Mouse (Mus musculus) midbrain, embryonic 11.5 days (tissue): ENCODE measurements at regions not wholly inside any gene's neighbourhood (a gene's known extent, or its start where the extent isn't known, plus 50 kb on each side); places are given as distances from the start of the nearest gene placed in this dataset.

Experiments
- ATAC-seq: fragments of 200-750 bp; cut with Nextera tagmentation; 2 replicates; pipeline ENCODE4 v1.8.0; 2017; ENCODE audit warnings: moderate TSS enrichment, moderate library complexity; ENCODE audit not compliant: low FRiP score
- DNase-seq: peaks from one replicate; pipeline ENCODE4 v3.0.0; 2015; ENCODE audit warnings: low spot score; ENCODE audit errors: missing footprints
- H3K27ac ChIP-seq: fragments of 300-500 bp; sonication (generic); 2 replicates; pipeline ENCODE4 v1.5.1; 2014; ENCODE audit warnings: low read depth, low read length
- H3K27me3 ChIP-seq: fragments of 300-500 bp; sonication (generic); 2 replicates; pipeline ENCODE4 v1.6.1; 2014; ENCODE audit warnings: mild to moderate bottlenecking, low read length, moderate library complexity, mixed read lengths; ENCODE audit not compliant: control insufficient read depth, insufficient read depth
- H3K36me3 ChIP-seq: fragments of 300-500 bp; sonication (generic); 2 replicates; pipeline ENCODE4 v1.6.1; 2014; ENCODE audit warnings: mild to moderate bottlenecking, low read length, moderate library complexity, mixed read lengths; ENCODE audit not compliant: control insufficient read depth, insufficient read depth
- H3K4me1 ChIP-seq: fragments of 300-500 bp; sonication (generic); 2 replicates; pipeline ENCODE4 v1.6.1; 2014; ENCODE audit warnings: low read length; ENCODE audit not compliant: control insufficient read depth, insufficient read depth
- H3K4me2 ChIP-seq: fragments of 300-500 bp; sonication (generic); 2 replicates; pipeline ENCODE4 v1.6.1; 2014; ENCODE audit warnings: mild to moderate bottlenecking, moderate library complexity
- H3K4me3 ChIP-seq: fragments of 300-500 bp; sonication (generic); 2 replicates; pipeline ENCODE4 v1.5.1; 2014; ENCODE audit warnings: low read depth, low read length
- H3K9ac ChIP-seq: fragments of 300-500 bp; sonication (generic); 2 replicates; pipeline ENCODE4 v1.6.1; 2014; ENCODE audit warnings: low read length
- H3K9me3 ChIP-seq: fragments of 300-500 bp; sonication (generic); 2 replicates; pipeline ENCODE4 v1.6.1; 2016; ENCODE audit warnings: low read length; ENCODE audit not compliant: control insufficient read depth
- WGBS: fragments of 180-500 bp; shearing (Covaris S2); extraction: QIAGEN DNeasy Blood & Tissue Kit; methylation state at CpG from one replicate; pipeline ENCODE4 v1.1.7; 2014; 5-methylcytosine and 5-hydroxymethylcytosine counted together

- no peaks in the 10 kb centered on the region for H3K9me3 ChIP-seq
- H3K27me3 ChIP-seq = no peaks in the 10 kb centered on the region
- H3K4me3 ChIP-seq = no peak overlapping the region
- no peak for DNase-seq
- ATAC-seq = no peak
- H3K27ac ChIP-seq = no peak overlapping the region
- WGBS = 84% methylated on average over 4 of the region's 4 CpGs
- no peaks in the 10 kb centered on the region for H3K4me1 ChIP-seq
- no peaks in the 10 kb centered on the region for H3K36me3 ChIP-seq
- no peak overlapping the region for H3K9ac ChIP-seq
- no peak overlapping the region for H3K4me2 ChIP-seq
These were observed 239.7 kb upstream of the B430305J03Rik start for GRCm38 (mm10) chr3:61605469-61605868.

- 90% methylated on average over 2 of the region's 2 CpGs for WGBS
- ATAC-seq (no peak), DNase-seq (no peak)
- no peaks in the 10 kb centered on the region for H3K27me3 ChIP-seq
- H3K4me2 ChIP-seq = no peak overlapping the region
- no peaks in the 10 kb centered on the region for H3K36me3 ChIP-seq
- H3K9me3 ChIP-seq = no peaks in the 10 kb centered on the region
- no peak overlapping the region for H3K27ac ChIP-seq
- H3K9ac ChIP-seq = no peak overlapping the region
- H3K4me3 ChIP-seq = no peak overlapping the region
- no peaks in the 10 kb centered on the region for H3K4me1 ChIP-seq
These were observed 237.1 kb upstream of the B430305J03Rik start for GRCm38 (mm10) chr3:61602891-61603290.

- no peak for DNase-seq
- no peak overlapping the region for H3K4me3 ChIP-seq
These were observed 229.8 kb upstream of the B430305J03Rik start for GRCm38 (mm10) chr3:61595574-61595973.

GRCm38 (mm10) chr3:61592342-61592741, 226.6 kb upstream of the B430305J03Rik start:
- Histone ChIP-seq H3K9ac (no peak overlapping the region), H3K4me1 (no peaks in the 10 kb centered on the region), H3K27ac (no peak overlapping the region), H3K27me3 (no peaks in the 10 kb centered on the region), H3K36me3 (no peaks in the 10 kb centered on the region), H3K4me2 (no peak overlapping the region), H3K9me3 (no peaks in the 10 kb centered on the region), H3K4me3 (no peak overlapping the region)
- DNase-seq = no peak
- 83% methylated on average over 2 of the region's 2 CpGs for WGBS
- no peak for ATAC-seq

More at GRCm38 (mm10) chr3:61595574-61595973, 229.8 kb upstream of the B430305J03Rik start:
- H3K27ac ChIP-seq = no peak overlapping the region
- H3K9ac ChIP-seq = no peak overlapping the region
- no peak overlapping the region for H3K4me2 ChIP-seq
- no peak for ATAC-seq
- no peaks in the 10 kb centered on the region for H3K9me3 ChIP-seq
- no peaks in the 10 kb centered on the region for H3K4me1 ChIP-seq
- no peaks in the 10 kb centered on the region for H3K27me3 ChIP-seq
- H3K36me3 ChIP-seq = no peaks in the 10 kb centered on the region

- no peak for ATAC-seq
- no peak overlapping the region for H3K27ac ChIP-seq
- DNase-seq = no peak
- no peaks in the 10 kb centered on the region for H3K4me1 ChIP-seq
- H3K36me3 ChIP-seq = no peaks in the 10 kb centered on the region
- no peaks in the 10 kb centered on the region for H3K27me3 ChIP-seq
- WGBS = 84% methylated on average over 1 of the region's 1 CpGs
- H3K9ac ChIP-seq = no peak overlapping the region
- H3K9me3 ChIP-seq = no peaks in the 10 kb centered on the region
- no peak overlapping the region for H3K4me3 ChIP-seq
- no peak overlapping the region for H3K4me2 ChIP-seq
These were observed 217.9 kb upstream of the B430305J03Rik start for GRCm38 (mm10) chr3:61583669-61584068.

GRCm38 (mm10) chr3:61582927-61583326, 217.2 kb upstream of the B430305J03Rik start:
- ATAC-seq (no peak), DNase-seq (no peak)
- Histone ChIP-seq H3K36me3 (no peaks in the 10 kb centered on the region), H3K27me3 (no peaks in the 10 kb centered on the region), H3K9ac (no peak overlapping the region), H3K9me3 (no peaks in the 10 kb centered on the region), H3K4me2 (no peak overlapping the region), H3K4me1 (no peaks in the 10 kb centered on the region), H3K27ac (no peak overlapping the region), H3K4me3 (no peak overlapping the region)
- 91% methylated on average over 2 of the region's 2 CpGs for WGBS

- WGBS = 82% methylated on average over 3 of the region's 3 CpGs
- H3K36me3 ChIP-seq = no peaks in the 10 kb centered on the region
- ATAC-seq = no peak
- H3K9me3 ChIP-seq = no peaks in the 10 kb centered on the region
- no peak for DNase-seq
- no peak overlapping the region for H3K9ac ChIP-seq
- H3K4me3 ChIP-seq = no peak overlapping the region
- no peak overlapping the region for H3K4me2 ChIP-seq
- H3K27ac ChIP-seq = no peak overlapping the region
- no peaks in the 10 kb centered on the region for H3K4me1 ChIP-seq
- no peaks in the 10 kb centered on the region for H3K27me3 ChIP-seq
These were observed 214.5 kb upstream of the B430305J03Rik start for GRCm38 (mm10) chr3:61580252-61580651.

- DNase-seq (no peak), ATAC-seq (no peak)
- Histone ChIP-seq H3K4me1 (no peaks in the 10 kb centered on the region), H3K4me2 (no peak overlapping the region), H3K27ac (no peak overlapping the region), H3K36me3 (no peaks in the 10 kb centered on the region), H3K27me3 (no peaks in the 10 kb centered on the region), H3K9me3 (no peaks in the 10 kb centered on the region), H3K4me3 (no peak overlapping the region), H3K9ac (no peak overlapping the region)
- 70% methylated on average over 1 of the region's 1 CpGs for WGBS
These were observed 171.4 kb upstream of the B430305J03Rik start for GRCm38 (mm10) chr3:61537113-61537512.

- H3K9me3 ChIP-seq = no peaks in the 10 kb centered on the region
- no peaks in the 10 kb centered on the region for H3K27me3 ChIP-seq
- H3K4me1 ChIP-seq = no peaks in the 10 kb centered on the region
- H3K9ac ChIP-seq = no peak overlapping the region
- WGBS = 69% methylated on average over 2 of the region's 2 CpGs
- no peaks in the 10 kb centered on the region for H3K36me3 ChIP-seq
- no peak for ATAC-seq
- no peak overlapping the region for H3K4me2 ChIP-seq
- DNase-seq = no peak
- no peak overlapping the region for H3K27ac ChIP-seq
- H3K4me3 ChIP-seq = no peak overlapping the region
These were observed 170.0 kb upstream of the B430305J03Rik start for GRCm38 (mm10) chr3:61535751-61536150.

GRCm38 (mm10) chr3:61503178-61503577, 137.4 kb upstream of the B430305J03Rik start:
- Histone ChIP-seq H3K27ac (no peak overlapping the region), H3K4me2 (no peak overlapping the region), H3K27me3 (no peaks in the 10 kb centered on the region), H3K36me3 (no peaks in the 10 kb centered on the region), H3K4me3 (no peak overlapping the region), H3K9me3 (no peaks in the 10 kb centered on the region), H3K9ac (no peak overlapping the region), H3K4me1 (no peaks in the 10 kb centered on the region)
- DNase-seq = no peak
- no peak for ATAC-seq
